ENCODE assay signal across 8 mouse cellular contexts in the genomic region with DNA sequence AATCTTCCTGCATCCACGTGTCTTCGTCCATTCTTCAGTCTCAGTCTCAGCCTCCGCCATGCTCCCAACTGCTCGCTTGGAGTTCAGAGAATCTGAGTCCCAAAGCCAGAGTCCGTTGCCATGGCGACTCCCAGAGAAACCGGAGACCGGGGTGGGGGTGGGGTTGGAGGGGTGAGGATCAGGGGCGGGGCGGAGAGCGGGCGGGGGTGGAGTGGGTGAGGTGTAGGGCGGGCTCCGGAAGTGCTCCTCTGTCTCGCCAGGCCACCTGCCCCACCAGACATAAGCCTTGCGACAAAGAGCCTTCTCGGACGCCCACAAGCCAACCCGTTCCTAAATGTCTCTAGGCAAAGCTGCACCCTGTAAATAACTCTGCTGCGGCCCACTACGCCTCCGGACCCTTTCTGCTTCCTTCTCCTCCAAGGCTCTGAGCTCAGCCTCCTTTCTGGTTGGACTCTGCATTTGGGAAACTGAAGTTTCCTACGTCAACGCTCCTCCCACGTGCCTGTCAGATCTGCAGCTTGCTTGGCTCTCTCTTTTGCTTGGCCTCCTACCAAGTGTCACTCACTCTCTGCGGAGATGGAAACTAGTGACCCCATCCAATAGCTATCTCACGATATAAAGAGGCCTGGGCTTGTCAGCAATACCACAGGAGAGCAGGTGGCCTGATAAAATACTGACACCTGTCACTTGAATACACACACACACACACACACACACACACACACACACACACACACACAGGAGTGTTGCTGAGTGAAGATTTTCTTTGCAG. TPM values are rescaled to one million over a fixed set of nuclear protein-coding genes. Genes with fewer than 3 reads are reported as not detected.
DNase-seq lines count a peak whose midpoint lies in the region.

Gene 4921504E06Rik (minus strand): TSS at position 94 of the 772 bp plus-strand sequence.

- peaks cover 16% of the 10 kb centered on the region for H3K27me3 ChIP-seq in midbrain, embryonic 10.5 days (ENCODE audit: low read depth, poor library complexity, severe bottlenecking)

- no peaks in the 10 kb centered on the region for H3K9me3 ChIP-seq in midbrain, embryonic 10.5 days (replicated peaks)

- H3K27ac ChIP-seq in midbrain, embryonic 10.5 days (replicated peaks) = peak within 1 kb of the TSS; percentile 85

- H3K36me3 ChIP-seq in midbrain, embryonic 10.5 days = no peaks in the 10 kb centered on the region

- peak within 1 kb of the TSS; percentile 56 for H3K4me3 ChIP-seq in midbrain, embryonic 10.5 days

- peaks cover 20% of the 10 kb centered on the region for H3K4me1 ChIP-seq in midbrain, embryonic 10.5 days

- peak; percentile 66 for DNase-seq in adrenal gland, postnatal 10 days
- peak; percentile 88 for DNase-seq in embryo, embryonic 9.5 days (ENCODE audit: extremely low spot score)
- DNase-seq in heart, adult 18-20 months = peak; percentile 87 to 90
- peak; percentile 84 for DNase-seq in kidney, adult 11 months
- DNase-seq in left cerebral cortex, postnatal 4 days = peak; percentile 87
- peak; percentile 91 for DNase-seq in midbrain, embryonic 10.5 days (ENCODE audit: low spot score)
- DNase-seq in right cerebral cortex, postnatal 36 days (ENCODE audit: low spot score in 2 of 2) = peak; percentile 90 to 95
- DNase-seq in yolk sac, embryonic 10.5 days (ENCODE audit: low spot score) = peak; percentile 85

- intact Hi-C loops in left cerebral cortex, postnatal 4 days (cut with DNase I) = no loop called here

- WGBS in midbrain, embryonic 10.5 days = under 1% methylated on average over 25 of the region's 27 CpGs

RNA-seq across cellular contexts. Expression of gene 4921504E06Rik, which starts in this region (rescaled TPM):
- not detected for total RNA-seq in adrenal gland, postnatal 10 days (2021)
- not detected for total RNA-seq in heart, adult 18-20 months (2021)
- not detected for total RNA-seq in left cerebral cortex, postnatal 4 days (2021)
- polyA plus RNA-seq in midbrain, embryonic 10.5 days (2016; fragmentation: Nextera tagmentation; extraction: Ambion mirVana) = not detected in 2 replicates

Comparison
In these comparisons a context has a peak if more than half of its experiments do, and no peak if none do; other contexts are left out.
1. Peak in every context shown above with its lines: DNase-seq, H3K4me3 ChIP-seq and H3K27ac ChIP-seq.
2. Peak in DNase-seq in adrenal gland, postnatal 10 days; RNA of the gene not detected or under 1 TPM.
3. Peak in DNase-seq in heart, adult 18-20 months; RNA of the gene not detected or under 1 TPM.
4. Peak in DNase-seq in left cerebral cortex, postnatal 4 days; RNA of the gene not detected or under 1 TPM.
5. Peak in DNase-seq, H3K4me3 ChIP-seq and H3K27ac ChIP-seq in midbrain, embryonic 10.5 days; RNA of the gene not detected or under 1 TPM.